Mouse (Mus musculus) C2C12 (cell line): ENCODE data around the gene Palld.

Experiments used
- CTCF ChIP-seq: IDR thresholded peaks from one replicate; pipeline ENCODE4 v1.5.1; 2011; ENCODE audit not compliant: control insufficient read depth, insufficient read depth, insufficient read length
- FOSL1 ChIP-seq: IDR thresholded peaks from one replicate; pipeline ENCODE4 v1.8.0; 2011; ENCODE audit warnings: mild to moderate bottlenecking, low read length; ENCODE audit not compliant: poor library complexity, insufficient read depth, severe bottlenecking
- MYOD1 ChIP-seq: IDR thresholded peaks from one replicate; pipeline ENCODE4 v1.6.1; 2011; ENCODE audit warnings: low read depth; ENCODE audit not compliant: control insufficient read depth, insufficient read length

DNA sequence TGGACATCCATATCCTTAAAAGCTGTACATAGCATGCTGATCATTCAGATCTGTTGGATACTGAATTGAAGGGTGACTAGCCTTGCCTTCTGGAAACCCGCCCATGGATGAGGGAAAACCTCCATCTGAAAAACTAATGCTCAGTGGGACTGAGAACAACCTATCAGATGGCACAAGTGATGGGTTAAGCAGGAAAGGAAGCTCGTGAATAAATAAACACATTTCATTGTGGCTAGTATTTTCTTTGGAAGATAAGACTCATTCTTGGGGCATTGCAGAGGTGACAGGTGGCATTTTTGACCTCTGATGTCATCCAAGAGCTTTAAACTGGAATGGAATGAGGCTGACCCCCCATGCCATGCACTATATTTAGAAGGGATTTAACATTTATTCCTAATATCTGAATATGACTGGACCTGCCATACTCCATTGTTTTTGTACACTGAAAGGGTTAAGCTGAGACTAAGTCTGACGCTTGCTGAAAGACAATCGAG is 128.8 kb downstream of the Palld start:
- no peak for TF ChIP-seq CTCF
- peak; percentile 22 for TF ChIP-seq FOSL1
- TF ChIP-seq MYOD1, result peak; percentile 94
